Mouse (Mus musculus) skeletal muscle tissue, adult 2 months (tissue): ENCODE results near the gene Ptpru.

Source experiments
- DNase-seq: peaks from one replicate; pipeline ENCODE4 v3.0.0-alpha.2; 2012; ENCODE audit warnings: low read depth, low spot score

Gene Ptpru

GRCm38 (mm10) chr4:131786800-131787199 is 51.3 kb downstream of the Ptpru start:
- no peak for DNase-seq

GRCm38 (mm10) chr4:131784034-131784433 is 54.1 kb downstream of the Ptpru start:
- no peak for DNase-seq

DNA sequence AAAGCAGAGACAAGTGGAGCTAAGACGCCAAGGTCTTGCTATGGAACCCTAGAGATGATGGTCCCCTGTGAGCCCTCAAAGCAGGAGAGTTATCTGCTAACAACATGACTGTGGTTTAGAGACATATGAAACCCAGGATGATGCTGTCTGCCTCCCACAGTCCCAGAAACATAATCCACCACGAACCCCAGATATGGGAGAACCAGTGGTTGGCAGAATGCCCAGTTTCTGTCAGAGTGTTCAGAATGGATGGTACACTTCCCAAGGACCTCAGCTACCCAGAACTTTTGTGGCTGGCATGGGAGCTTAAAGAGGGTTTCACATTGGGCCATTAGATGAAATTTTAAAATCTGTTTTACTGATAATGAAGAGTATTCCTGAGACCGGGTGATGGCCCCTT is 57.1 kb downstream of the Ptpru start:
- DNase-seq = no peak

GRCm38 (mm10) chr4:131778616-131779275 is 59.3 kb downstream of the Ptpru start:
- no peak for DNase-seq

- DNase-seq = no peak
Measured at GRCm38 (mm10) chr4:131771384-131771783, 66.7 kb downstream of the Ptpru start.

GRCm38 (mm10) chr4:131763911-131764310 is 74.2 kb downstream of the Ptpru start:
- DNase-seq = no peak

GRCm38 (mm10) chr4:131763479-131763878 is 74.6 kb downstream of the Ptpru start:
- DNase-seq = no peak

GRCm38 (mm10) chr4:131762211-131762784 is 75.8 kb downstream of the Ptpru start:
- DNase-seq = no peak

DNA sequence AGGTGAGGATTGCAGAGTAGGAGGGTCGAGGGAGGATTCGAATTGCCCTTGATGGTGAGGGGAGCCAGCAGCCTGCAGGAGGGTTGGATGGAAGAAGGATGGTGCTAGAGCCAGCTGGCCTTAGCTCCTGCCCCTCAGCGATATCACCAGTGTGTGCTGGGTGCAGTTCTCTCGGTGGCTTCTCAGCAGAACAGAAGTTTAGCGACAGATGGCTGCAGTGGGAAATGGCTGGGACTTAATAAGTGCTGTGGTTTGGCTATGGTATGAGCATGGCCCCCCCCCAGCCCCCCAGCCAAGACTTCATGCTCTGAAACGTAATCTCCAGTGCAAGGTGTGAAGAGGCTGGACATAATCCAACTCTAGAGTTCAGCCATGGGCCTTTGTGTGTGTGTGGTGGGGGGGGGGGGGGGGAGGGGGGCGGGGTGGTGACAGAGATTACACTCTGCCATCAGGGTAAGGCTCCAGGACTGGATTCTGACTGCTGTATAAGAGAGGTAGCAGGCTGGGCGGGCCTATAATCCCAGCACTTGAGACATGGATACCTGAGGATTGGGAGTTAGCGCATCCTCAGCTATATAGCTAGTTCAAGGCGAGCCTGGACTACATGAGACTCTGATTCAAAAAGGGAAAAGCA is 85.8 kb downstream of the Ptpru start:
- DNase-seq = no peak

DNA sequence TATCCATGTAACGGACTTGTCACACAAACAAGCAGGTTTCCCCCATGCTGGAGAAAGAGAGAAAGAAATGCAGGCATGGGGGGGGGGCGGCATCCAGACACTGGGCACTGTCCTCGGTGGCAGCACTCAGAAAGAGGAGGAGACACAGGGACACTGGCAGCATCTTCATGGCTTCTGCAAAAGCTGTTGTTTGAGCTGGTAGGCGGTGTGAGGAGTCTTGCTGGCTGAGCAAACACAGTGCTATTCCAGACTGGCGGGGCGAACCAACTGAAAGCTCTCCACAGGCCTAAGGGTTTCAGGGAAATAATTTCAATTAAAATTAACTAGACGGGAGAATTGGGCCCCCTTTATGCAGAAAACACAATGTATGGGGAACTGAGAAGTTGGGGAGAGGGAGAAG is 86.5 kb downstream of the Ptpru start:
- DNase-seq = no peak

GRCm38 (mm10) chr4:131749802-131750201 is 88.3 kb downstream of the Ptpru start:
- DNase-seq = no peak

GRCm38 (mm10) chr4:131744685-131745043 is 93.4 kb downstream of the Ptpru start:
- DNase-seq = no peak

- DNase-seq = peak; percentile 38
Measured at GRCm38 (mm10) chr4:131743831-131744684, 94.0 kb downstream of the Ptpru start.

DNA sequence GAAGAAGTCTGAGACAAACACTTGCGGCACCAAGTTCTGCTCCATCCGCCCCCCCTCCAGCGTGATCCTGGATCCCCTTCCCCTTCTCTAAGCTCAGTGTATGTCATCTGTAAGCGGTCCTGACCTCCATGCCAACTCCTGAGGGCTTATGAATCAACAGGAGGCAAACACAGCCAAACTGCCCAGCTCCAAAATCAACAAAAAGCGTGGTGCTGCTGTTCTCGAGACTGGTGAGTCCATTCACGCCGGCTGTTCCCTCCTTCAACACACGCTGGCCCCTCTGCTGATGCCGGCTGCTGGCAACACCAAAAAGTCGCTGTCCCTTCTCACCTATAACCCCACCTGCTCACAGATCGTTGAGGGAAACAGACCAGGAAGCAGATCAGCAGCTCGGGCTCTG is 95.1 kb downstream of the Ptpru start:
- DNase-seq = no peak

DNA sequence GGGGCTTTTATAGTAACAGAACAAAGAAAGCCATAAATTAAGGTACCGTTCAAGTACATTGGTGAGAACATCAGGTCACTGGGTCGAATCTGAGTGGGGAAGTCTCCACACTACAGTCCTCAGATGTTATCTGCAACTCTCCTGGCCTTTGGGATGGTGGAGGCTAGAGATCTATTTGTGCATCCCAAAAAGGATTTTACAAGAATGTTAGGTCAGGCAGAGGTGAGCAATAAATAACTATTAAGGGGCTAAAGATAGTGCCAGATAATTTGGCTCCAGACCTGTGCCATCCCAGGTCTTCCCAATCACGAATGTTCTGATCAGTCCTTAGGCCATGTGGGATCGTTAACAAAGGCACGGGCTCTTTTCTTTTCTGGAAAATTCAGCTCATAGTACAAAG is 97.5 kb downstream of the Ptpru start:
- DNase-seq = no peak

- no peak for DNase-seq
Measured at GRCm38 (mm10) chr4:131728628-131729027, 109.5 kb downstream of the Ptpru start.

- no peak for DNase-seq
Measured at GRCm38 (mm10) chr4:131723415-131724080, 114.5 kb downstream of the Ptpru start.

DNA sequence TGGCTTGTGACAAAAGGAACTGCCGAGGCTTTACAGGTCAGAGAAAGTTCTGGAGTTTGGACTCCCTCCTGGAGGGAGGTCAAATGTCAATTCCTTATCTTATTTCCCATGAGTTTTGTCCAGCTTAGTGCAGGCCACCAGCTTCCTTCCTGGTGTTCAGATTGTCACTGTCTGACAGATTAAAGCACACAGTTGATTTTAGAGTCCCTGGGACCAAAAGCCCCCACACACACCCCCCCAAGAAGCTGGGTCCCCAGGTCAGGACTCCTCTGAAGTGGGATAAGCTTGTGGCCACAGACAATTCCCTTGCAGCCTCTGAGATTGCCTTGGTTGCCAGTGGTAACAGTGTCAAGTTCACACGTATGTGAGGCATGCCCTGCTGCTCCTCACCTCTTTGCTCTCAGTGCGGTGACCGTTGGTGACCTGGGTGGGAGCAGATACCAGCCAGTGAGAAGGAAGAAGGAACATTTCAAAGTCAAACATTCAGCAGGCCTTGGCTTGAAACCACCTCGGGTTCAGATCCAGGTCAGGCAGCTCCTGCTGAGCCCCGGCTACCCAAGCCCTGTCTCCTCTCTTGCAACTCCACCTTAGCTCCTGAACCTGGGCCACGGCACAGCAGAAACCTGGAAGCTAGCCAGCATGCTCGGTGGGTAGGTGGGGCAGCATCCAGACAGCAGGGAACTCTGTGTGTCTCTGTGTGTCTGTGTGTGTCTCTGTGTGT is 115.8 kb downstream of the Ptpru start:
- no peak for DNase-seq

- no peak for DNase-seq
Measured at GRCm38 (mm10) chr4:131719151-131719550, 118.9 kb downstream of the Ptpru start.
